Mouse (Mus musculus) Patski (cell line): ENCODE results near the gene Npy5r. TPM values are rescaled to one million over a fixed set of nuclear protein-coding genes. Genes with fewer than 3 reads are reported as not detected.

ENCODE experiments used
- ATAC-seq: fragments of 100-300 bp; one replicate; pipeline ENCODE4 v1.8.0; 2021
- CTCF ChIA-PET: fragments of 350-600 bp; sonication (Branson Sonifier 250); formaldehyde crosslinking; loops from one replicate; lab custom pipeline; 2022; ENCODE audit warnings: inconsistent platforms; lab: Charles Lee
- POLR2A ChIA-PET: fragments of 350-600 bp; sonication (Branson Sonifier 250); formaldehyde crosslinking; loops from one replicate; lab custom pipeline; 2022; ENCODE audit warnings: antibody characterized with exemption, inconsistent platforms; lab: Charles Lee
- DNase-seq: peaks from one replicate; pipeline ENCODE4 v3.0.0-alpha.2; 2011; ENCODE audit warnings: low read depth, low spot score
- H3K27me3 ChIP-seq: fragments of 371-371 bp; one replicate; pipeline ENCODE4 v1.5.1; 2021
- CTCF ChIP-seq: fragments of 100-300 bp; IDR thresholded peaks from one replicate; pipeline ENCODE4 v1.5.1; 2021
- in situ Hi-C: fragments of 300-500 bp; cut with MboI; formaldehyde crosslinking; loops from 3 replicates; pipeline ENCODE4 v1.11.1; 2018; ENCODE audit warnings: low pct_unique_long_range_greater_than_20kb, mixed read lengths
- polyA plus RNA-seq: library from polyadenylated mRNA; unstranded; gene quantifications from one replicate; pipeline ENCODE4 v1.2.3, GENCODE M21; 2021

Npy5r gene
- polyA plus RNA-seq, 1 experiment from 2014 or later, result not detected

DNA sequence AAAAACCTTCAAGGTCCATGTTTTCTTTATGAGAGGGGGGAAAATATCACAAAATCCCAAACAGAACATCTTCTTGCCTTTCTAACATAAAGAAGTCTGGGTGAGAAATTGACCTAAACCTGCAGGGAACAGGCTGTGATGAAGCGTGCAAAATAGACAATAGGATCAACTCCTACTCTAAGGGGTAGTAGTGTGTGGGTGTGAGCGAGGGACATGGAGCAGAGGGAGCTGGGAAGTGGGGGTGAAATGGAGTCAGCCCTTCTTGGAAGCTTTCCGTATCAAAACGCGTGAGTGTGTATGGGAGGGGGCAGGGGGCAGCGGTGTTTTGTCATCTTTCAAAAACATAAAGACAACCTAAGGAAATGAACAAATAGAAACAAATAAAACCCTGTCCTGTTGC lies 467 bp upstream of the Npy5r start:
- peaks cover 14% of the 10 kb centered on the region for H3K27me3 ChIP-seq
- TF ChIP-seq CTCF, result no peak
- ChIA-PET CTCF (no interaction called here), POLR2A (no interaction called here)
- no peak for ATAC-seq
- no peak for DNase-seq
- in situ Hi-C loops, result no loop called here

DNA sequence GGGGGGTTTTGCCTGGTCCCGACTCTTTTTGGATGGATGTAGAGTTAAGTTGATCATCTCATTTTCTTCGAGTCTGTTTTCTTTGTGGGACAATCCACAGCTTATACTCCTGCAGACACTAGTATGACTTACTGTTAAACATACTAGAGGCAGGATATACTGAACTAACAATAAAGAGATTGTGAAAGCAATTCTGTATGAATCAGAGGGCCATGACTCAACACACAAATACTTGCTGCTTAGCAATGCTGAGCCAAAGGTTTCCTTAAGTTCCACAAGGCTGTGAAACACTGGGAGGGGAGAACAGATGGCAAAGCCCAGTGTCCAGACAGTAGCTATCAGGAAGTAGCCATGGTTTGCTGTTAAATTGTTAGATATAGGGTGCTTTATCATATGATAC lies 6.7 kb downstream of the Npy5r start:
- CTCF ChIA-PET, result interaction anchor here (1.4 to 1.5 kb wide), 2 partner anchors 15 to 92 kb away, joined by 3 to 5 read pairs; partner anchors contain the start of gene Npy1r
- H3K27me3 ChIP-seq, result no peaks in the 10 kb centered on the region

DNA sequence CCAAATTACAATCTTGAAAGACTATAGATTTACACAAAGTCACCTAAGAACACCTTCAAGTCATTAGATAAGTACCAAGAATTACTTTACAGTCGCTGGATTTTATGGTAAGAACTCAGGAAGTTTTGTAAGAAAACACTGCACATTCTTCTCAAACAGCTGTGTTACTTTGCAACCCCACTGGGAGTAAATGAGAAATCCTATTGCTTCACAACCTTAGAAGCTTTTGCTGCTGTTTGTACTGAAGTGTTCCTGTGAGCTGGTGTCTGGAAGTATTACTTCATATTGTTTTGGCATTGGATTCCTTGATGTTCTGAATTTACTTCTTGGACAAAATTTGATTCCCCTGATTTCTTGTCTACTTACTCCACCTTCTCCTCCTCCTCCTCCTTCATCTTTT lies 57.2 kb downstream of the Npy5r start:
- ATAC-seq (no peak), DNase-seq (no peak)
- peaks cover 4% of the 10 kb centered on the region for H3K27me3 ChIP-seq
- in situ Hi-C loops, result no loop called here
- no peak for TF ChIP-seq CTCF
- POLR2A ChIA-PET, result no interaction called here
- CTCF ChIA-PET, result no interaction called here

More for the DNA sequence above, 6.7 kb downstream of the Npy5r start:
- POLR2A ChIA-PET, result no interaction called here
- ATAC-seq, result peak; percentile 97
- DNase-seq, result peak; percentile 22
- in situ Hi-C loops, result no loop called here
- TF ChIP-seq CTCF, result no peak

Other genes starting within 250 kb of the Npy5r start
- 10.9 TPM for gene Tma16, start 201.6 kb downstream of the Npy5r start, polyA plus RNA-seq
- gene Tktl2, start 176.4 kb downstream of the Npy5r start, polyA plus RNA-seq, result not detected
- gene Npy1r, start 9.1 kb upstream of the Npy5r start, polyA plus RNA-seq, result not detected
- gene Naf1, start 172.1 kb upstream of the Npy5r start, polyA plus RNA-seq, result 14.4 TPM